Mouse (Mus musculus) heart, postnatal 10 days (tissue): ENCODE results near the gene Trim30c. TPM values are rescaled to one million over a fixed set of nuclear protein-coding genes. Genes with fewer than 3 reads are reported as not detected.
"Not testable (repeated sequence)": the region's sequence is repeated elsewhere in the genome, so short reads cannot be mapped to it uniquely, and the experiment has no call there.

Experiments
- DNase-seq, 2 experiments: peaks; one replicate each; pipeline ENCODE4 v3.0.0; 2021
- intact Hi-C: fragments of 180-260 bp; cut with DNase I; formaldehyde crosslinking; loops from one replicate; pipeline ENCODE4 v1.15.1; 2025
- total RNA-seq, 2 experiments: library from RNA; stranded (reverse); gene quantifications; 2 replicates each; pipeline ENCODE4 v1.2.3; 2021

The Trim30c gene
- not detected for total RNA-seq

DNA sequence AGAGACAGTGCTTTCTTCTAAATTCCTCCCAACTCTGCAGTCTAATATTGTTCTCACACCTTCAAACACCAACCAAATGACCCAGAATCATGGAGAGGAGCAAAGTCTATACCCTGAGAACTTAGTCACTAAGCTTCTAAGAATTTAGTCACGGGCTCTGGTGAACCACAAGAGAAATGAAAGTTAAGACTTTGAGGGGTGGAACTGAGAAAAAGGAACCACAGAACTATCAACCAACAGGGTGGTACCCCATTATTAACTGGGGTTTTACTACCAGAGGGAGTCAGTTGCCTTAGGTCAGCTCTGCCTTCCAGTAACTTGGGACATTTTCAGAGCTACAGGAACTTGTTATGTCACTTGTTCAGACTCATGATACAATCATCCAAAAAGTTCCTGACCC lies at the start of gene Trim30c:
TSS of gene Trim30c (minus strand) at position 140 of the 400 bp plus-strand sequence.
- DNase-seq, result no peak
- intact Hi-C loops, result no loop called here

DNA sequence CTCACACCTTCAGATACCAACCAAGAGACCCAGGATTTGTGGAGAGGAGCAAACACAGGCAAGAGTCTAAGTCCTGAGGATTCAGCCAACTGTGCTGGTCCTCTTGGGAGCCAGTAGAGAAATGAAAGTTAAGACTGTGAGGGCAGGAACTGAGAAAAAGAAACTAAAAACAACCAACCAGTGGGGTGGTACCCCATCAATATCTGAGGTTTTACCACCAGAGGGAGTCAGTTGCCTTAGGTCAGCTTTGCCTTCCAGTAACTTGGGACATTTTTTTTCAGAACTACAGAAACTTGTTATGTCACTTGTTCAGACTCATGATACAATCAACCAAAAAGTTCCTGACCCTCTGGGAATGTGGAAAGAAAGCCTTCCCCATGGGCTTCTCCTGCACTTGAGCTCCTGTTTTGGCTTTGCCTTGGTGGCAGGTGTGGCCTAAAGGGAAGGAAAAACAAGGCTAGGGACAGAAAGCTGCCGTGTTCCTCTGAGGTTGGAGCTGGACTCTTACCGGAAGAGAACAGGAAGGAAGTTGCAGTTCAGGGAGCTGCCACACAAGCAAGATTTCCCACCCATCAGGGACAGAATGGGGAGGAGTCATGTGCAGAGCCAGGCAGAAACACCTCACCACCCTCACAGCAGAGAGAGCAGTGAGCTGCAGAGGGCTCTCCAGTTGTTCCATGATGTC lies 45.5 kb upstream of the Trim30c start:
- intact Hi-C loops, result loop anchor here (5.0 kb wide), 1 partner anchor 156 kb away; the partner anchor contains the start of gene Olfr655
- DNase-seq, result peak; percentile 17 to 20

DNA sequence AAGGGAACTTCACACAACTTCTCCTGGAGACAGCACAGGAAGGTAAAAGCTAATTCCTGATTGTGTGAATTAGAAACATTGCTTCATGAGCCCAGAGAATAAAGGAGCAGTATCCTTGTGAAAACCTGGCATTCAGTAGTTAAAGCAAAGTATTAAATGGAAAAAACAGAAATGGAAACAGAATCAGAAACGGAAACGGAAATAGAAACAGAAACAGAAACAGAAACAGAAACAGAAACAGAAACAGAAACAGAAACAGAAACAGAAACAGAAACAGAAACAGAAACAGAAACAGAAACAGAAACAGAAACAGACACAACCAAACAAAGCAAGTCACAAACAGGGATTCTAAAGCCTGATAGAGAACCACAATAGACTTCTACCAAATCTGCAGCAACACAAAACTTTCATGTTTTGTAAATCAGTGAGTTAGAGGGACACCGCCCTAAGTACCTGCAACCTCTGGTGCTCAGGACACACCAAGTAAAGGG lies 3.9 kb upstream of the Trim30c start:
- intact Hi-C loops, result no loop called here
- no peak for DNase-seq

DNA sequence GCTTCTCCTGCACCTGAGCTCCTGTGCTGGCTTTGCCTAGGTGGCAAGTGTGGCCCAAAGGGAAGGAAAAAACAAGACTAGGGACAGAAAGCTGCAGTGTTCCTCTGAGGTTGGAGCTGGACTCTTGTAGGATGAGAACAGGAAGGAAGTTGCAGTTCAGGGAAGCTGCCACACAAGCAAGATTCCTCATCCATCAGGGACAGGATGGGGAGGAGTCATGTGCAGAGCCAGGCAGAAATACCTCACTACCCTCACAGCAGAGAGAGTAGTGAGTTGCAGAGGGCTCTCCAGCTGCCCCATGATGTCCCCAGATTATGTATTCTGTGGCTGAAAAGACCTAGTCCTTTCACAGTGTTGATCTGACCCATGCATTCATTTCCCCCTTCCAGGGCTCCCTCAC lies 503 bp upstream of the Trim30c start:
- intact Hi-C loops, result no loop called here
- DNase-seq, result peak in 1 of 2 experiments; percentile 1

DNA sequence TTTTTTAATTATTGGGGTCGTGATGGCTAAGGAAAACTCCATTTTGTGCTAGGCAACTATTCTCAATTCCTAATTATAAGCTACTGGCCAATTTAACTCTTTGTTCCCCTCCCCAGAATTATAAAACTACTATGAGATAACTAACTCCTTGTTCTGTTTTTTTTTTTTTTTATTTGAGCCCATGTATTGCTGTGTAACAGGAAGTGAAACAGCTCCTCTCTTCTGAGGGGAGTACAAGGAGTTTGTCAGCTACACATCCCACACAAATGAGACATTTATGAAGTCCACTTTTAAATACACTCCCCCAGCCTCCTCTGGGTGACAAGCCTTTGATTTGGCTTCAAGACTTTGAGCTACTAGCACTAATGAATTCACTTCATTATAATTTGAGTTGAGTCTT lies 2.1 kb downstream of the Trim30c start:
- intact Hi-C loops, result no loop called here
- DNase-seq, result no peak

DNA sequence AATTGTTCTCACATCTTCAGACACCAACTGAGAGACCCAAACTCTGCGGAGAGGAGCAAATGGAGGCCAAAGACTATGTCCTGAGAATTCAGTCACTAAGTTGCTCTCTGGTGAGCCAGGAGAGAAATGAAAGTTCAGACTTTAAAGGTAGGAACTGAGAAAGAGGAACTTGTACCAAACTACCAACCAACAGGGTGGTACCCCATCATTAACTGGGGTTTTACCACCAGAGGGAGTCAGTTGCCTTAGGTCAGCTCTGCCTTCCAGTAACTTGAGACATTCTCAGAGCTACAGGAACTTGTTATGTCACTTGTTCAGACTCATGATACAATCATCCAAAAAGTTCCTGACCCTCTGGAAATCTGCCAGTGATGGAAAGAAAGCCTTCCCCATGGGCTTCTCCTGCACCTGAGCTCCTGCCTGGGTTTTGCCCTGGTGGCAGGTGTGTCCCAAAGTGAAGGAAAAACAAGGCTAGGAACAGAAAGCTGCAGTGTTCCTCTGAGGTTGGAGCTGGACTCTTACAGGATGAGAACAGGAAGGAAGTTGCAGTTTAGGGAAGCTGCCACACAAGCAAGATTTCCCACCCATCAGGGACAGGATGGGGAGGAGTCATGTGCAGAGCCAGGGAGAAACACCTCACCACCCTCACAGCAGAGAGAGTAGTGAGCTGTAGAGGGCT lies 30.8 kb downstream of the Trim30c start, which contains the start of gene Trim30b:
TSS of gene Trim30b (minus strand) at position 149 of the 679 bp plus-strand sequence.
- intact Hi-C loops, result no loop called here
- peak; percentile 12 to 15 for DNase-seq

DNA sequence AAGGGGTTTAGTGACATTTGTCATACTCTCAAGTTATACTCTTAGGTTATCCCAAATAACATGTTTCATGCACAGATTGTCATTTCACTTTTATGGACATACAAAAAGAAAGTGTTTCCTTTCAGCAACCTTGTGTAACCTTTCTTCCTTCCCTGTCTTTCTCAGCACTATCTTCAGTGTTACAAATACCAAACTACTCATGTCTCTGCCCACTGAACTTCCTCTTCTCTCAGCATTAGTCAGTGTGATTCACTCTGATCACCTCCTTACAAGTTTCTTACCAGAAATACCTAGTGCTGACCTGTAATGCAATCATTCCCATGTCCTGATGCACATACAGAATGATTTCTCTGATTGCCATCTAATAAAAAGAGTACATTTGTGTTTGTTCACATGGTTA lies 34.3 kb downstream of the Trim30c start:
- intact Hi-C loops, result no loop called here
- no peak for DNase-seq

DNA sequence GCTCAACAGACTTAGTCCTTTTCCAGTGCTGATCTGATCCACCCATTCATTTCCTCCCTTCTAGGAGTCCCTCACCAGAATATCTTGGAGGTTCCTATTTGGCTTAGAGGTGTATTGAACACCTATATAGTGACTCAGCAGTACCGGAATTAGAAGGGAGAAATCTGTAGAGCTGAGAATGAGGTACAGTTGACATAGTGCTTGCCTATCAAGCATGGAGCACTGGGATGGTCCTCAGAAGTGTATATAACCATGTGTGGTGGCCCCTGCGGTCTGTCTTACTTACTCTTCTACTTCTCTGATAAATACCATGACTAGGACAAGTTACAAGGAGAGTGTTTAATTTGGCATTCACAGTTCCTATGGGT lies 47.1 kb downstream of the Trim30c start:
- DNase-seq, result no peak
- intact Hi-C loops, result no loop called here

DNA sequence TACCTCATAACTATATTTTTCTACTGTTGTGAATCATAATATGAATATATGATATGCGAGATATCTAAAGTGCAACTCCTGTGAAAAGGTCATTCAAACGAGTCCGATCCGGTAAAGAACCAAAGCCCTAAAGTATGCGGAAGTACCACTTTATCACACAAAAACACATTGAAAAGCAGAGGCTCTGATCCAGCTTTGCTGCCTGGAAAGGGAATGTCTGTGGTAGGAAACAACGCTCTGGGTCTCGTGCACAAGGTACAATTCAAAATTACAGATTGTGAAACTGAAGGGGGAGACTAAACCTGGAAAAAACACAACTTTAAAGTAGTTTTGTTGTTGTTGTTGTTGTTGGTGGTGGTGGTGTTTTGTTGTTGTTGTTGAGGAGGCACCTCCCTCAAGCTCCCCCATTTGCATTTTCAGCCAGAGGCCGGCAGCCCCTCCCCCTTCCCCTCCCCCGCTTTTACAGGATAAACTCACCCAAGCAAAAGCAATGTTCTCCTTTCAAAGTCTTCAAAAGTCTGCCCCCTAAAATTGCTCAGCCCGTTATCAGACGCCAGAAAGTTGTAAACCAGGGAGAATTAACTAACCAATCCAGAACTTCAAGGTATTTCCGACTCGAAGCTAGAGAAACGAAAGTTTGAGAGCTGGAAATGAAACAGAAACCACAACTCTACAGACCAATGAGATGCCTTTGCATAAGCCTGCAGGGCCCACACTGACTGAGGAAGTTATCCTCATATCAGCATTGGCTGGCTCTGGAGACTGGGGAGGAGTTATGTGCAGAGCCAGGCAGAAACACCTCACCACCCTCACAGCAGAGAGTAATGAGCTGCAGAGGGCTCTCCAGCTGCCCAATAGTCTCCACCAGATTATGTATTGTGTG lies 47.7 kb downstream of the Trim30c start, which contains the start of gene Trim12c:
TSS of gene Trim12c (minus strand) at position 646 of the 883 bp plus-strand sequence.
- DNase-seq, result peak; percentile 83 to 85
- intact Hi-C loops, result no loop called here

DNA sequence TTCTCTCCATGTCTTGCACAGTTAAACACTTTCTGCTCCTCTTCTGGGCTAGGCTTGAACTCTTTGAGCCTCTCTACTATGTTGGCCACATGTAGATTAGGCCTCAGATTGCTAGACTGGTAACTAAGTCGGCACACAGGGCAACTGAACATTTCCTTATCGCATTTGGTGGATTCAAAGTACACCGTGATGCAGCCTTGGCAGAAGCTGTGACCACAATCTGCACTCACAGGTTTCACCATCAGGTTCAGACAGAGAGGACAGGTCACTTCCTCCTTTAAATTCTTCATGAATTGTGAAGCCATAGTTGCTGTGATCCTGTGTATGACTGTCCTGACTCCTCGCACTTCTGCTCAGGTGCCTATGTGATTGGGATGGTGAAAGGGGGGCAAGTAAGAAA lies 52.6 kb downstream of the Trim30c start:
- DNase-seq, intact Hi-C loops: not testable (repeated sequence)

DNA sequence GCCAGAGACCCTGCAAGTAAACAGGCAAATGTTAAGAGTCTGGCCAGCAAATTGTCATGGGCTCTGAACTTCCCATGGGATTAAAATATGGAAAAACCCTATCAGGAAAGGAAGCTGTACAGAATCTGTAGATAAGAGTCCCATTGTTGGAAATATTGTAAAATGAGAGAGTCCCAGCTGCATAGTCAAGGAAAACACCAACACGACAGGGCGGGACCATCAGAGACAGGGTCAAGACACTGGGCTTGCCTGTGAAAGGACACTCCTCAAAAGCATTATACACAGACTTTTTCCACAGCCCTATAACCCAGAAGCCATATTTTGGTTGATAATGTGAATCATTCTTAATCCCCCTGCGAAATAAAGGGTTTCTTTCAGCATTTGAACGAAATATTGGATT lies 59.9 kb downstream of the Trim30c start:
- intact Hi-C loops, DNase-seq: not testable (repeated sequence)

DNA sequence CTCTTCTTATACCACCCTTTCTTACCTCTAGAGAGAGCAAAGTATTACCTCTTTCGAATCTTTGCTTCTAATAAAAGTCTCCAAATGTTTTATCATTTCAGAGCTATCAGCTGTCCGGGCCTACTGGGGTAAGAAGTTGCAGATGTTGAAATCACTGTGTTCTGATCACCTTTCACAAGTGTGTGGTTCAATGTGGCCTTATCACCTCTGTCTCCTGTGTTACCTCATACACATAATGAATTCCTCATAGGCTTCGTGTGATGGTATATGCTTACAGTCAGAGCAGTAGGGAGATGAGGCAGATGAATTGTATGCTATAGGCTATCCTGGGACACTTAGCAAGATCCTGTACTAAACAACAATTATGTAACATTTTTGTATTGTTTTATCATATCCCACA lies 65.1 kb downstream of the Trim30c start:
- DNase-seq, intact Hi-C loops: not testable (repeated sequence)

Other genes starting within 250 kb of the Trim30c start
- gene Olfm5, start 236.0 kb downstream of the Trim30c start, total RNA-seq, result not detected
- not detected for gene Olfr648, start 217.4 kb downstream of the Trim30c start, total RNA-seq
- gene Olfr649, start 204.9 kb downstream of the Trim30c start, total RNA-seq, result not detected
- gene Trim6, start 182.0 kb downstream of the Trim30c start, total RNA-seq, result 1 to 10 TPM in 1 of 2 experiments, under 1 TPM in 1; 0.45 to 1.7 TPM
- 1 to 10 TPM; 3.9 to 4.8 TPM for gene Trim34a, start 156.4 kb downstream of the Trim30c start, total RNA-seq
- 1 to 10 TPM; 2.2 to 3.4 TPM for gene Trim5, start 112.7 kb downstream of the Trim30c start, total RNA-seq
- gene Trim12a, start 85.4 kb downstream of the Trim30c start, total RNA-seq, result 1 to 10 TPM; 7.0 to 7.2 TPM
- under 1 TPM; 0.26 to 0.35 TPM for gene Trim34b, start 71.4 kb downstream of the Trim30c start, total RNA-seq
- gene Trim12c, start 47.5 kb downstream of the Trim30c start, total RNA-seq, result 1 to 10 TPM; 4.5 to 4.9 TPM
- gene Trim30b, start 31.0 kb downstream of the Trim30c start, total RNA-seq, result not detected
- gene Trim30a, start 64.4 kb upstream of the Trim30c start, total RNA-seq, result 1 to 10 TPM; 1.6 to 2.5 TPM
- gene Trim30d, start 107.0 kb upstream of the Trim30c start, total RNA-seq, result under 1 TPM; 0.26 to 0.67 TPM
- gene Olfr651, start 149.3 kb upstream of the Trim30c start, total RNA-seq, result not detected
- not detected for gene Olfr652, start 160.1 kb upstream of the Trim30c start, total RNA-seq
- gene Olfr653, start 176.5 kb upstream of the Trim30c start, total RNA-seq, result not detected
- gene Olfr654, start 186.2 kb upstream of the Trim30c start, total RNA-seq, result not detected
- gene Olfr655, start 200.9 kb upstream of the Trim30c start, total RNA-seq, result not detected
- not detected for gene Olfr656, start 213.1 kb upstream of the Trim30c start, total RNA-seq
- not detected for gene Olfr657, start 224.0 kb upstream of the Trim30c start, total RNA-seq
- gene Olfr658, start 246.5 kb upstream of the Trim30c start, total RNA-seq, result not detected